Mouse (Mus musculus): Measurements from ENCODE around the gene Olfr883. TPM values are rescaled to one million over a fixed set of nuclear protein-coding genes. Genes with fewer than 3 reads are reported as not detected.

Gene Olfr883
- total RNA-seq (2021) = not detected
- long read RNA-seq, experiment 1 = 0 reads
- long read RNA-seq, experiment 2 = 0 reads

GRCm38 (mm10) chr9:38025508-38025907 is at the start of gene Olfr883:
TSS of gene Olfr883 (plus strand) at chr9:38025808.
- DNase-seq = no peak

- DNase-seq = no peak
Observed at GRCm38 (mm10) chr9:37991525-37991924, 34.1 kb upstream of the Olfr883 start, which contains the start of gene Olfr881. TSS of gene Olfr881 (plus strand) at chr9:37991825.

DNA sequence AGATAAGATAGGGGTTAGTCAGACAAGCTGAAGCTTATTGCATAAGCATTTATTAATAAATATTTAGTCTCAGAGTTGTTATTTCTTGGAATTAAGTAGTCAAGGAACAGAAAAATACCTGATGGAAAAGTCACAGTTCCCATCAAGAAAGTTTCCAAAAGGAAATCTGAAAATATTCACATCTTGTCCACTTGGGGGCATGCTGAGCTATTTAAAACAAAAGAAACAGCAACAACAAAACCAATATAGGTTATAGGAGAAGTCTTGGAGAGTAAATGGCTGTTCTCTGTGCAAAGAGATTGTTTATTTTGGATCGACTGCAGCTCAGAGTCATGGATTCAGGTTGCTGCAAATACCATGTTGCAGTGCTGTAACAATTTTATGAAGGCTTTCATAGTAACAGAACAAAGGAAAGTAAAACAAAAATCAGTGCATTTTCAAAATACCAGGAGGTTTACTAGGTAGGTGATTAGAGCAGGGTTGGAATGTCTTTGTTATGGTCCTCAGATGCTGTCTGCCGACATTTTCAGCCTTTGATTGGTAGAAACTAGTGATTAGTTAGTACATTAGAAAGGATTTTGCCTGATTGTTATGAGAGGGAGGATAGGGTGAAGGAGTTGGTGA is 26.9 kb upstream of the Olfr883 start:
- DNase-seq = no peak

DNA sequence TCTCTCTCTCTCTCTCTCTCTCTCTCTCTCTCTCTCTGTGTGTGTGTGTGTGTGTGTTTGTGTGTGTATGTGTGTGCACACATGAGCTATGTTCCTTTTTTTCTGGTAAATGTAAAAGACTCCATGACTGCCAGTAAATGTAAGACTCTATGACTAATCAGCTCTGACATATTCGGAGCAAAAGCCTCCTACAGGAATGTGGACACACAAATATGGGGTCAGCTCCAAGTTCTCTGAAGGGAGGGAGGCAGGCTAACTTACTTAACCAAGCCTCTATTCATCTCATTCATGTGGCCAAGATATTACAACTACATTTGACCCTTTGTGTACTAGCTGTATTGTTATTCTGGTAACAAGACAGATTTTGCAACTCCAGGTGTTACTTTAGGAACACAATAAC is 25.6 kb upstream of the Olfr883 start:
- DNase-seq = no peak

DNA sequence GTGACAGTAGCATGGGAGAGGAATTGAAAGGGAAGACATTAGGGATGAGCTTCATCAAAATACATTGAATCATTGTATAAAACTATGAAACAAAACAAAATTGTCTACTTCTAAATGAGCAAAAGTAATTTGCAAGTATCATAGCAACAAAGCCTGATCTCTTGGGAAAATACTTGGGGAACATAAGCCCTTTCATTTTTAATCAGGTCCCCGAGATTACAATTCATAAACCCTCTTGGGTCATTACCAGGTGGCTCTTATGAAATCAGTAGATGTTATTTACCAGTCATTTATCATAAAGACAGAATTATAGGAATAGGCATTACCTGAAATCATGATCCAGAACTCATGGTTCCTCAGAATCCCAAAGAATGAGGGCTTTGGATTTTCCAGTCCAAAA is 20.6 kb downstream of the Olfr883 start, which contains the start of gene Olfr884:
Gene Olfr884 (plus strand): TSS at position 301 of the 400 bp plus-strand sequence.
- no peak for DNase-seq

- no peak for DNase-seq
Observed at GRCm38 (mm10) chr9:38061022-38061421, 35.4 kb downstream of the Olfr883 start, which contains the start of gene Olfr885. TSS of gene Olfr885 (plus strand) at chr9:38061322.

Other genes starting within 250 kb of the Olfr883 start
- not detected for gene Olfr876, start 222.8 kb upstream of the Olfr883 start, total RNA-seq (2021)
- 1 to 10 TPM in 1 of 2 experiments, not detected in 1; 1.1 TPM for gene Olfr877, start 171.5 kb upstream of the Olfr883 start, total RNA-seq (2021)
- gene Olfr145, start 129.1 kb upstream of the Olfr883 start, total RNA-seq (2021) = not detected
- not detected for gene Olfr878, start 108.0 kb upstream of the Olfr883 start, total RNA-seq (2021)
- not detected for gene Olfr881, start 34.0 kb upstream of the Olfr883 start, total RNA-seq (2021)
- gene Olfr884, start 20.7 kb downstream of the Olfr883 start, total RNA-seq (2021) = not detected
- gene Olfr885, start 35.5 kb downstream of the Olfr883 start, total RNA-seq (2021) = not detected
- not detected for gene Olfr887, start 58.3 kb downstream of the Olfr883 start, total RNA-seq (2021)
- not detected for gene Olfr888, start 82.3 kb downstream of the Olfr883 start, total RNA-seq (2021)
- gene Olfr889, start 89.4 kb downstream of the Olfr883 start, total RNA-seq (2021) = under 1 TPM; 0.13 to 0.66 TPM
- not detected for gene Olfr890, start 116.7 kb downstream of the Olfr883 start, total RNA-seq (2021)
- not detected for gene Olfr891, start 155.0 kb downstream of the Olfr883 start, total RNA-seq (2021)
- not detected for gene Olfr893, start 182.6 kb downstream of the Olfr883 start, total RNA-seq (2021)
- not detected for gene Olfr894, start 192.2 kb downstream of the Olfr883 start, total RNA-seq (2021)
- gene Olfr143, start 227.0 kb downstream of the Olfr883 start, total RNA-seq (2021) = not detected
- gene Olfr895, start 242.0 kb downstream of the Olfr883 start, total RNA-seq (2021) = not detected

Data from adrenal gland, postnatal 36 days (tissue).